Mouse (Mus musculus): Measurements from ENCODE around the gene Havcr1. TPM values are rescaled to one million over a fixed set of nuclear protein-coding genes. Genes with fewer than 3 reads are reported as not detected.
"Not testable (repeated sequence)": the region's sequence is repeated elsewhere in the genome, so short reads cannot be mapped to it uniquely, and the experiment has no call there.

Havcr1 gene
- total RNA-seq (2021) (not detected), polyA plus RNA-seq (2012; rRNA removed) (not detected in 2 replicates)
- long read RNA-seq: 0 reads

GRCm38 (mm10) chr11:46735076-46735475 is at the start of gene Havcr1:
Gene Havcr1 (plus strand): TSS chr11:46735080.
- DNase-seq: not testable (repeated sequence)

DNA sequence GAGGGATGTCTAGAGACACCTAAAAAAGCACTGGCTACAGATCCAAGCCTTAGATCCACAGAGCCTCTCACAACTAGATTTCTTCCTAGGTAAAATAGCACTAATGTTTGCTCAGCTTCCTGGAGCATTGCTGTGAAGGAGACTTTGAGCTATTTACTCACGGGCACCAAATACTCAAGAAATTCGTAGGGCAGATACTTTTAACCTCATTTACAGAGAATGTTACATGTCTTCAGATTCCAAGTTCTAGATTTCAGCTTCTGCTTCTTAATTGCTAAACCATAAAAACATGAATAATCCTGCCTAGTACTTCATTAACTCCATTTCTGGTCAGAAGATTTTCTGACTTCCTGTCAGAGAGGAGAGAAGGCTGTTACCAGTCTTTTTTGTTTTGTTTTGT is 44.7 kb upstream of the Havcr1 start:
- DNase-seq: no peak

- DNase-seq: not testable (repeated sequence)
These were observed 39.0 kb upstream of the Havcr1 start for GRCm38 (mm10) chr11:46695849-46696248.

GRCm38 (mm10) chr11:46697433-46698277 is 37.2 kb upstream of the Havcr1 start:
- DNase-seq: no peak

DNA sequence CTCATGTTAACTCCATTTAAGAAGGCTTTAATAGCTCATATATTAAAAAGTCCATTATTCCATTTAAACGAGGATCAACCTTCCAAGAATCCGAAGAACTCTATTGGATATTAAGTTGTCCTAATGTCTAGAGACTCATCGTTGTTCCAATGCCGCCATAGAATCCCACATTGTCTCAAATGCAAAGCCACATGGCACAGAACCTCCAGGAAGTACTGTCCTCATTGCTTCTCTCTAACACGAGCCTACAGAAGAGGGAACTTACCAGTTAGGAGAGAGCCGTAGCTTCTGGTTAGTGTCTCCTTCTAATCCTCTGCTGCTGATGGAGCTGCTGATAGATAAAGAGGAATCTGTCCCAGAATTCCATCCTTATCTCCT is 36.6 kb upstream of the Havcr1 start:
- no peak for DNase-seq

GRCm38 (mm10) chr11:46698830-46699229 is 36.0 kb upstream of the Havcr1 start:
- DNase-seq: no peak

- DNase-seq: peak; percentile 1
These were observed 28.1 kb upstream of the Havcr1 start, which contains the start of gene Timd2 for GRCm38 (mm10) chr11:46706664-46707356. Gene Timd2 (minus strand): TSS chr11:46707061.

DNA sequence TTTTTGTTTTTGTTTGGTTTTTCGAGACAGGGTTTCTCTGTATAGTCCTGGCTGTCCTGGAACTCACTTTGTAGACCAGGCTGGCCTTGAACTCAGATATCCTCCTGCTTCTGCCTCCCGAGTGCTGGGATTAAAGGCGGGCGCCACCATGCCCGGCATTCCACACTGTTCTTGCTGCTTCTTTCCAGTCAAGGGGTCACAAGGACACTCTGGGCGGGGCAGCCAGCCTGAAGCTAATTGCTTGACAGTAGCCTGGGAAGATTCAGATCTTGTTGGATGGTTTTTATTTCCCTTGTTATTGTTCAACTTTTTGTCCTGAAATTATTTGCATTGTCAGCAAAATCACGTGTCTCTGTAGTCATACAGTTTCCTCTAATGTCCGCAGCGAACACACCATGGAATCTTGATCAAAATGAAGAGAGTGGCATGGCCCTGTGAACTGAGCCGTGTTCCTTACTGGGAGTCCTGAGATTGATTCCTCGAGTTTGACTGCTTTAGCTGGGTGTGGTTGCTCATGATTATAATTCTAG is 3.3 kb upstream of the Havcr1 start:
- no peak for DNase-seq

GRCm38 (mm10) chr11:46733242-46733789 is 1.6 kb upstream of the Havcr1 start:
- DNase-seq: peak; percentile 7

DNA sequence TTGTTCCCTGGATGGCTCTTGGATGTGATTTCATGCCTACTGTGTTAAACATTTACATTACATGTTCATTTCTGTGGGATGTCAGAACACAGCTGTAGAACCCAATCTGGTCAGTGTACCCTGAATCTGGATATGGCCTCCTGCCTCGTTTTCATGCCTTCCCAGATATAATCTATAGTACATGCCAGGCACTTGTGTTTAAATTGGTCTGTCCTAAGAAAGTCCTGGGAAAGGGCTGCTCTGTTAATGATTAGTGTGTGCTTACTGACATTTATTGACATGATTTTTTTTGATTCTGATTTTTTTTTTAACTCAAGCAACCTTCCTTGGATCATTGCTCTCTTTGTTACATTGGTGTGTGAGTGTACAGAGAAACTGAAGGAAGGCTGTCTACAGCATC is 263 bp upstream of the Havcr1 start:
- DNase-seq: no peak

DNA sequence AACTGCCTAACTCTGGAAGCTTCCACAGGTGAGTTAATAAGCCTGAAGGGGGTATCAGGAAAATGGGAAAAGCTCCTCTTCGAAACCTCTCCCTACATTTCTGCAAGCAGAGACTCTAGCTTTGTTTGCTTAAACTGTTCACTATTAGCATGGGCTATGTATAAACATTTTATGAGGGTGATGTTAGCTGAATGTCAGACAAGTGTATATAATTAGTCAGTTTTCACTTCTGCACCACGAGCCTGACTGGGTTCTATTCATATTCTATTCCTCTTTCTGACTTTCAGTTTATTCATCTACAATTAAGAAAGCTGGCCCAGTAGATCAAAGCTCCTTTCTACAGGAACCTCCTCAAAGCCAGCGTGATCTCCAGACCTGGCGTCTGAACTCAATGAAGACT is 4.6 kb downstream of the Havcr1 start:
- no peak for DNase-seq

DNA sequence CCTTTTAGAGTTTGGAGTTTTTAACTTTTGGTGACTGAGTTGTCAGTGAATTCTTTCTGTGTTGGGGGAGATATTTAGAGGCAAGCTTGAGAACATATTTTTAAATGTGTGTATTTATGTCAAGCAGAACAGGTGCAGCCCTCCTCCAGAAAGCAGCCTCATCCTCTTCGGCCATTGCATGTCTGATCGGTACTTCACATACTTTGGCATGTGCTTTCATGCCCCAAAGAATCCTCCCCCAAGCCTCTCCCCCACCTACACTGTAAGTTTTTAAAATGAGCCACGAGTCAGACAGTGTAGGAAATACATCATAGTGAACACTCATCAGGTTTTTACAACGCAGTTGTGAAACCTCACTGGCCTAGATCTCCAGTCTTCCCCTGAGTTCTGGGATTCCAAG is 6.0 kb downstream of the Havcr1 start:
- DNase-seq: no peak

DNA sequence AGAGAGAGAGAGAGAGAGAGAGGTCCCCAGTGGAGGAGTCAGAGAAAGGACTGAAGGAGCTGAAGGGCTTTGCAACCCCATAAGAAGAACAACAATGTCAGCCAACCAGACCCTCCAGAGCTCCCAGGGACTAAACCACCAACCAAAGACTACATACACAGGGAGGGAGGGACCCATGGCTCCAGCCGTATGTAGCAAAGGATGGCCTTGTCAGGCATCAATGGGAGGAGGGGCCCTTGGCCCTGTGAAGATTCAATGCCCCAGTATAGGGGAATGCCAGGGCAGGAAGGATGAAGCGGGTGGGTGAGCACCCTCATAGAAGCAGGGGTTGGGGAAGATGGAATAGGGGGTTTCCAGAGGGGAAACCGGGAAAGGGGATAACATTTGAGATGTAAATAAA is 6.8 kb downstream of the Havcr1 start:
- DNase-seq: no peak

DNA sequence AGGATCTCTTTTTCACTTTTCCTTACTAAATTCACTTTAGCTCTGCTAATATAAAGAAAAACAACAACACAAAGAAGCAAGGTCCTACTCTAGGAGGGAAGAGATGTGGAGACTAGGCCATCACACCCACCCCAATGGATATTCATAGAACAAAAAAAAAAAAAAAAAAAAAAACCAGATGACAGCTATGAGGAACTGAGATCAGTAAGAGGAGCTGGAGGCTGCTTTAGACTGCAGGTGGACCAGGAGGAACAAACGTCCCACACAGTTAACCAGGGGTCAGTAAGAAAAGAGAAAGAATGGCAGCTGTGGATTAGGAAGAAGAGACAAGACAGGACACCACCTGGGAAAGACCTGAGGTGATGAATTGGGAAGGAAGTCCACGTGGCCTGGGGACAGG is 13.1 kb downstream of the Havcr1 start:
- no peak for DNase-seq

GRCm38 (mm10) chr11:46753662-46754061 is 18.8 kb downstream of the Havcr1 start:
- no peak for DNase-seq

GRCm38 (mm10) chr11:46754669-46755068 is 19.8 kb downstream of the Havcr1 start:
- DNase-seq: no peak

- not testable (repeated sequence) for DNase-seq
These were observed 20.8 kb downstream of the Havcr1 start for GRCm38 (mm10) chr11:46755714-46756113.

GRCm38 (mm10) chr11:46776879-46777278 is 42.0 kb downstream of the Havcr1 start:
- DNase-seq: no peak

- no peak for DNase-seq
These were observed 44.9 kb downstream of the Havcr1 start for GRCm38 (mm10) chr11:46779811-46780210.

GRCm38 (mm10) chr11:46804440-46804839 is 69.6 kb downstream of the Havcr1 start:
- no peak for DNase-seq

GRCm38 (mm10) chr11:46810511-46810910 is 75.6 kb downstream of the Havcr1 start, which contains the start of gene Timd4:
Gene Timd4 (plus strand): TSS chr11:46810800.
- DNase-seq: no peak

DNA sequence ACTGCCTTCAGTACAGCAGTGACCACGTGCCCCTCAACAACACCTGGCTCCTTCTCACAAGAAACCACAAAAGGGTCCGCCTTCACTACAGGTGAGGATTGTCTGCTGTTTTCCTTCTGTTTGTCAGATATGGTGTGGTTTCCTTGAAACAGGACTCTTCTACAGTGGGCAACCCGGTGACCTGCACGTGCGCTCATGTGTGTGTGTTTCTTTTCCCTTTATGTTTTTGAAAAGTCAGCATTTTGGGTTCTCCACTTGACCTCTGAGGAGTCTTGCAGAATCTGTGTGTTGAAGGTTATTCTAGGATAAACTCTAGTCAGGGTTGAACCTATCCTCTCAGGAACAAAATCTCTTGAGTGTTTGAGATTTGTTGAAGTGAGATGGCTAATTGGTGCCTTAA is 82.8 kb downstream of the Havcr1 start:
- no peak for DNase-seq

DNA sequence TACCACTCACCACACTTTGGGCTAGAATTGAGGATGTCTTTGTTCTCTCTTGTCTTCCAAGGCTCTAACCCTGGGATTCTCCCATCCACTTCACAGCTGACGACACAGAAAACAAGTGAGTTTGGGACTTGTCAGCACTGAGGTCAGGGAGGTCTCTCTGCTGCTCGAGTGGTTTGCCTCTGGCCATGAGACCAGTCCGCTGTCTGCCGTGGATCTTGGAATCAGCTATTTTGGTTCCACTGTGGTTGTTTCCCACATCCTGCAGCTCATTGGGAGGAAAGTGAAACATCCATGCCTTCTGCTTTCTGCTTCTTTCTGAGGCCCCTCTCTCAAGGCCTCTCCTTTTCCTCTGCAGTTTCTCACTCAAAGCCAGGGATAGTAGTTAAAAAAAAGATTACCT is 85.0 kb downstream of the Havcr1 start:
- DNase-seq: no peak
